Mouse (Mus musculus) stomach, embryonic 16.5 days (tissue): ENCODE measurements around the gene Wdr17. TPM values are rescaled to one million over a fixed set of nuclear protein-coding genes. Genes with fewer than 3 reads are reported as not detected.
A peak's percentile ranks its signal among the peaks of the same experiment; 100 is the strongest.

Source experiments
- ATAC-seq: fragments of 200-750 bp; cut with Nextera tagmentation; 2 replicates; pipeline ENCODE4 v1.8.0; 2017; ENCODE audit warnings: moderate number of reproducible peaks, moderate TSS enrichment; ENCODE audit not compliant: insufficient read depth, low FRiP score
- H3K27ac ChIP-seq: fragments of 300-500 bp; sonication (generic); 2 replicates; pipeline ENCODE4 v1.5.1; 2014; ENCODE audit warnings: low read length
- H3K27me3 ChIP-seq: fragments of 300-500 bp; sonication (generic); 2 replicates; pipeline ENCODE4 v1.6.1; 2014; ENCODE audit warnings: low read length, control low read depth, mixed read lengths; ENCODE audit not compliant: control insufficient read depth, insufficient read depth
- H3K36me3 ChIP-seq: fragments of 300-500 bp; sonication (generic); 2 replicates; pipeline ENCODE4 v1.6.1; 2014; ENCODE audit warnings: low read length; ENCODE audit not compliant: control insufficient read depth, insufficient read depth
- H3K4me1 ChIP-seq: fragments of 300-500 bp; sonication (generic); 2 replicates; pipeline ENCODE4 v1.6.1; 2014; ENCODE audit warnings: low read length, control low read depth, mixed read lengths; ENCODE audit not compliant: control insufficient read depth, insufficient read depth
- H3K4me2 ChIP-seq: fragments of 300-500 bp; sonication (generic); 2 replicates; pipeline ENCODE4 v1.6.1; 2014; ENCODE audit warnings: low read depth, low read length, mixed read lengths
- H3K4me3 ChIP-seq: fragments of 300-500 bp; sonication (generic); replicated peaks from 2 replicates; pipeline ENCODE4 v1.5.1; 2014; ENCODE audit warnings: mild to moderate bottlenecking, low read length
- H3K9ac ChIP-seq: fragments of 300-500 bp; sonication (generic); 2 replicates; pipeline ENCODE4 v1.6.1; 2014; ENCODE audit warnings: low read length
- H3K9me3 ChIP-seq: fragments of 300-500 bp; sonication (generic); replicated peaks from 2 replicates; pipeline ENCODE4 v1.6.1; 2016; ENCODE audit warnings: low read length, control low read depth; ENCODE audit not compliant: control insufficient read depth
- WGBS: fragments of 180-500 bp; shearing (Covaris S2); extraction: QIAGEN DNeasy Blood & Tissue Kit; methylation state at CpG from one replicate; pipeline ENCODE4 v1.1.7; 2014; 5-methylcytosine and 5-hydroxymethylcytosine counted together
- polyA plus RNA-seq: library from polyadenylated mRNA; unstranded; fragments of >200 nt; fragmentation: Nextera tagmentation; extraction: Ambion mirVana; gene quantifications from 2 replicates; pipeline ENCODE4 v1.2.1, GENCODE M21; 2015

Wdr17 gene
- polyA plus RNA-seq, 1 experiment from 2014 or later = 0.57 TPM

- Histone ChIP-seq H3K9ac (no peak overlapping the region), H3K4me2 (no peak overlapping the region), H3K27me3 (no peaks in the 10 kb centered on the region), H3K9me3 (no peaks in the 10 kb centered on the region), H3K27ac (no peak overlapping the region), H3K36me3 (no peaks in the 10 kb centered on the region), H3K4me1 (no peaks in the 10 kb centered on the region), H3K4me3 (no peak overlapping the region)
- WGBS = 76% methylated on average over 4 of the region's 4 CpGs
- ATAC-seq = no peak
These were observed 424 bp downstream of the Wdr17 start for GRCm38 (mm10) chr8:54886560-54886959.

GRCm38 (mm10) chr8:54876458-54876857 lies 10.5 kb downstream of the Wdr17 start:
- WGBS = 78% methylated on average over 4 of the region's 4 CpGs
- no peak for ATAC-seq
- Histone ChIP-seq H3K4me2 (no peak overlapping the region), H3K9ac (no peak overlapping the region), H3K36me3 (no peaks in the 10 kb centered on the region), H3K9me3 (no peaks in the 10 kb centered on the region), H3K27ac (no peak overlapping the region), H3K4me1 (no peaks in the 10 kb centered on the region), H3K27me3 (no peaks in the 10 kb centered on the region), H3K4me3 (no peak overlapping the region)

- WGBS = 57% methylated on average over 1 of the region's 1 CpGs
- H3K4me1 ChIP-seq = no peaks in the 10 kb centered on the region
These were observed 22.3 kb downstream of the Wdr17 start for GRCm38 (mm10) chr8:54864761-54865064.

GRCm38 (mm10) chr8:54864038-54864760 lies 22.8 kb downstream of the Wdr17 start:
- WGBS = 62% methylated on average over 4 of the region's 4 CpGs
- H3K36me3 ChIP-seq = no peaks in the 10 kb centered on the region
- H3K9ac ChIP-seq = no peak overlapping the region
- H3K9me3 ChIP-seq = no peaks in the 10 kb centered on the region
- no peak overlapping the region for H3K4me2 ChIP-seq
- no peak for ATAC-seq
- H3K27me3 ChIP-seq = no peaks in the 10 kb centered on the region
- no peak overlapping the region for H3K27ac ChIP-seq
- H3K4me1 ChIP-seq = no peaks in the 10 kb centered on the region
- no peak overlapping the region for H3K4me3 ChIP-seq

More at GRCm38 (mm10) chr8:54864761-54865064, 22.3 kb downstream of the Wdr17 start:
- Histone ChIP-seq H3K27ac (no peak overlapping the region), H3K4me3 (no peak overlapping the region), H3K27me3 (no peaks in the 10 kb centered on the region), H3K36me3 (no peaks in the 10 kb centered on the region), H3K9me3 (no peaks in the 10 kb centered on the region), H3K4me2 (no peak overlapping the region), H3K9ac (no peak overlapping the region)
- no peak for ATAC-seq

GRCm38 (mm10) chr8:54836029-54836959 lies 50.7 kb downstream of the Wdr17 start:
- Histone ChIP-seq H3K4me1 (no peaks in the 10 kb centered on the region), H3K27ac (no peak overlapping the region), H3K4me2 (no peak overlapping the region), H3K36me3 (no peaks in the 10 kb centered on the region), H3K9me3 (no peaks in the 10 kb centered on the region), H3K9ac (no peak overlapping the region), H3K4me3 (no peak overlapping the region), H3K27me3 (no peaks in the 10 kb centered on the region)
- WGBS = 85% methylated on average over 5 of the region's 5 CpGs
- ATAC-seq = no peak

GRCm38 (mm10) chr8:54829794-54830426 lies 57.1 kb downstream of the Wdr17 start:
- no peak overlapping the region for H3K9ac ChIP-seq
- H3K4me3 ChIP-seq = no peak overlapping the region
- H3K27ac ChIP-seq = no peak overlapping the region
- peak overlapping the region; percentile 21; the same call in 1 of the 2 replicates for H3K4me2 ChIP-seq
- ATAC-seq = no peak
- H3K36me3 ChIP-seq = no peaks in the 10 kb centered on the region
- no peaks in the 10 kb centered on the region for H3K27me3 ChIP-seq
- 42% methylated on average over 4 of the region's 4 CpGs for WGBS
- H3K4me1 ChIP-seq = no peaks in the 10 kb centered on the region
- no peaks in the 10 kb centered on the region for H3K9me3 ChIP-seq

GRCm38 (mm10) chr8:54827974-54828373 lies 59.0 kb downstream of the Wdr17 start:
- no peak overlapping the region for H3K27ac ChIP-seq
- 74% methylated on average over 2 of the region's 2 CpGs for WGBS
- no peaks in the 10 kb centered on the region for H3K27me3 ChIP-seq
- H3K4me3 ChIP-seq = no peak overlapping the region
- ATAC-seq = no peak
- no peaks in the 10 kb centered on the region for H3K9me3 ChIP-seq
- no peaks in the 10 kb centered on the region for H3K4me1 ChIP-seq
- no peak overlapping the region for H3K9ac ChIP-seq
- no peaks in the 10 kb centered on the region for H3K36me3 ChIP-seq
- no peak overlapping the region for H3K4me2 ChIP-seq

GRCm38 (mm10) chr8:54822956-54823355 lies 64.0 kb downstream of the Wdr17 start:
- Histone ChIP-seq H3K4me3 (no peak overlapping the region), H3K27me3 (no peaks in the 10 kb centered on the region), H3K27ac (no peak overlapping the region), H3K4me1 (no peaks in the 10 kb centered on the region), H3K36me3 (no peaks in the 10 kb centered on the region), H3K9me3 (no peaks in the 10 kb centered on the region), H3K4me2 (no peak overlapping the region), H3K9ac (no peak overlapping the region)
- no peak for ATAC-seq
- 90% methylated on average over 5 of the region's 5 CpGs for WGBS

GRCm38 (mm10) chr8:54818651-54819050 lies 68.3 kb downstream of the Wdr17 start:
- no peaks in the 10 kb centered on the region for H3K9me3 ChIP-seq
- no peak overlapping the region for H3K4me3 ChIP-seq
- H3K4me2 ChIP-seq = no peak overlapping the region
- ATAC-seq = no peak
- no peak overlapping the region for H3K27ac ChIP-seq
- no peaks in the 10 kb centered on the region for H3K4me1 ChIP-seq
- H3K27me3 ChIP-seq = no peaks in the 10 kb centered on the region
- H3K9ac ChIP-seq = no peak overlapping the region
- no peaks in the 10 kb centered on the region for H3K36me3 ChIP-seq
